27 mouse cellular contexts compared by ENCODE assay signal in the genomic region with DNA sequence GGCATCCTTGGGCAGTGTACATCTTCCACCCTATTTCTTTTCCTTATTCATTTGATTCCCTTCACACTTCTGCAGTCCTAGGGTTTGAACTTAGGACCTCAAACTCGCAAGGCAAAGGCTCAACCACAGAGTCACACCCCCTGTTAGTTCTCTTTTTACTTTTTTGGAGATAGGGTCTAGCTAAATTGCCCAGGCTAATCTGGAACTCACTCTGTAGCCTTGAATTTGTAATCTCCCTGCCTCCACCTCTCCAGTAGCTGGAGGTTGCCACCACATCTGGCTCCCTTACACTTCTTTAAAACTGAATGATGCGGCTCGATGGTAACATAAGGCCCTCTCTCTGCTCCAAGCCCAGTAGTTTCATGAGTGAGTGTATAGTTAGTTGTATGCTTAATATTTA. TPM values are rescaled to one million over a fixed set of nuclear protein-coding genes. Genes with fewer than 3 reads are reported as not detected.
DNase-seq lines count a peak whose midpoint lies in the region; ATAC-seq and TF ChIP-seq lines count a peak whose summit lies in the region.
"Had no signal": no experiment of that assay in that cellular context is flagged by ENCODE, and none has a peak within 500 bp of the region (broad histone marks: within the 10 kb centered on the region; RNA-seq: fewer than 3 reads in every experiment).

No protein-coding gene starts in this region.

- no peak for TF ChIP-seq CTCF in liver, postnatal 0 days (IDR thresholded peaks at IDR 0.05; ENCODE audit: low read depth)
- no peak for TF ChIP-seq CTCF in spleen, adult 2 months (IDR thresholded peaks at IDR 0.05; ENCODE audit: extremely low read depth, insufficient read depth, insufficient read length, insufficient replicate concordance)
- no peak for TF ChIP-seq CTCF in MEL (IDR thresholded peaks at IDR 0.05 in 2 of 3, conservative IDR thresholded peaks at IDR 0.05 in 1 of 3; ENCODE audit: control insufficient read depth in 1 of 3, insufficient read depth in 1 of 3, low read depth in 2 of 3, low read length in 3 of 3, poor library complexity in 1 of 3, severe bottlenecking in 1 of 3)

- no peak for TF ChIP-seq RAD21 in MEL (IDR thresholded peaks at IDR 0.05; ENCODE audit: low read depth, low read length)

- no peaks in the 10 kb centered on the region for H3K36me3 ChIP-seq in liver, embryonic 11.5 days (ENCODE audit: control insufficient read depth, insufficient read depth, low read length)
- H3K36me3 ChIP-seq in liver, postnatal 0 days (replicated peaks; ENCODE audit: insufficient read depth, low read length), result peaks cover 10% of the 10 kb centered on the region
- peaks cover 15% of the 10 kb centered on the region for H3K36me3 ChIP-seq in spleen, adult 2 months (ENCODE audit: control insufficient read depth, insufficient read depth, low read length)
- H3K36me3 ChIP-seq in MEL (ENCODE audit: control insufficient read depth in 1 of 2, insufficient read depth in 2 of 2, low read length in 2 of 2), result peaks cover 0 to 28% of the 10 kb centered on the region in 2 experiments; a peak in 2 of 4 replicates

- no peak for TF ChIP-seq POLR2A in spleen, adult 2 months (IDR thresholded peaks at IDR 0.05; ENCODE audit: low read depth, low read length)
- TF ChIP-seq POLR2A in MEL (IDR thresholded peaks at IDR 0.05; ENCODE audit: control insufficient read depth in 1 of 2, insufficient read depth in 1 of 2, low read depth in 1 of 2, low read length in 2 of 2, poor library complexity in 1 of 2), result no peak

- no peak overlapping the region for H3K4me3 ChIP-seq in liver, embryonic 11.5 days (ENCODE audit: low read depth, low read length)
- H3K4me3 ChIP-seq in liver, postnatal 0 days (ENCODE audit: low read depth, low read length), result no peak overlapping the region
- H3K4me3 ChIP-seq in spleen, adult 2 months (ENCODE audit: extremely low read depth, insufficient read depth, insufficient read length), result no peak overlapping the region
- H3K4me3 ChIP-seq in MEL (ENCODE audit: control insufficient read depth in 1 of 2, insufficient read depth in 1 of 2, low read depth in 2 of 2, low read length in 2 of 2), result no peak overlapping the region

- H3K4me1 ChIP-seq in liver, embryonic 11.5 days (replicated peaks; ENCODE audit: control insufficient read depth, insufficient read depth, low read length), result peaks cover 37% of the 10 kb centered on the region
- peaks cover 25% of the 10 kb centered on the region for H3K4me1 ChIP-seq in liver, postnatal 0 days (ENCODE audit: insufficient read depth)
- H3K4me1 ChIP-seq in spleen, adult 2 months (ENCODE audit: control insufficient read depth, insufficient read depth, insufficient read length), result peaks cover 35% of the 10 kb centered on the region; the same call in 1 of the 2 replicates
- peaks cover 14 to 33% of the 10 kb centered on the region in 2 experiments for H3K4me1 ChIP-seq in MEL (ENCODE audit: control insufficient read depth in 1 of 2, insufficient read depth in 2 of 2, low read length in 2 of 2)

- no peak overlapping the region for H3K4me2 ChIP-seq in liver, embryonic 11.5 days
- no peak overlapping the region for H3K4me2 ChIP-seq in liver, postnatal 0 days (ENCODE audit: low read depth, low read length)

- WGBS in liver, embryonic 11.5 days, result 77% methylated on average over 3 of the region's 3 CpGs
- 73% methylated on average over 3 of the region's 3 CpGs for WGBS in liver, postnatal 0 days (ENCODE audit: insufficient replicate concordance)
- WGBS in spleen, adult 2 months, result 69% methylated on average over 3 of the region's 3 CpGs

- no peak for ATAC-seq in liver, embryonic 11.5 days (replicated peaks; ENCODE audit: low FRiP score)
- ATAC-seq in liver, postnatal 0 days, result no peak
- ATAC-seq: activated CD4-positive, CD25-positive, alpha-beta regulatory T cell, adult 4 months; CD4-positive, CD25-positive, alpha-beta regulatory T cell, adult 4 months; Patski had no signal

- no peaks in the 10 kb centered on the region for H3K9me3 ChIP-seq in liver, embryonic 11.5 days (ENCODE audit: control insufficient read depth, low read length)
- no peaks in the 10 kb centered on the region for H3K9me3 ChIP-seq in liver, postnatal 0 days (ENCODE audit: low read length)
- H3K9me3 ChIP-seq in MEL (replicated peaks; ENCODE audit: insufficient read depth, low read length), result no peaks in the 10 kb centered on the region
- H3K9me3 ChIP-seq: G1E had no signal

- no peak for DNase-seq in liver, embryonic 11.5 days (ENCODE audit: low spot score)
- no peak for DNase-seq in liver, postnatal 0 days
- no peak for DNase-seq in spleen, adult 2 months (ENCODE audit: low read depth in 1 of 2, low spot score in 2 of 2)
- DNase-seq in spleen, postnatal 14 days (ENCODE audit: low spot score in 2 of 2), result no peak
- DNase-seq in MEL (ENCODE audit: low read depth, low spot score) (peak; percentile 85), MEL-GATA-1-ER (ENCODE audit: extremely low read depth, low read depth) (peak; percentile 65)
- DNase-seq in cerebellum, adult 11-12 months, result no peak
- no peak for DNase-seq in cerebellum, adult 11 months
- DNase-seq: adrenal gland, adult 2 months; adrenal gland, adult 8-10 months; adrenal gland, postnatal 10 days; adrenal gland, postnatal 14 days; adrenal gland, postnatal 25 days; adrenal gland, postnatal 36 days; B cell, adult 2 months; cerebellum, adult 18-20 months; cerebellum, adult 2 months; cerebellum, adult 8-10 months; cerebellum, adult 9-10 months had no signal

- H3K79me2 ChIP-seq in MEL (ENCODE audit: control insufficient read depth, insufficient read depth, low read length, poor library complexity), result peaks cover 16% of the 10 kb centered on the region

- TF ChIP-seq EP300 in liver, postnatal 0 days (IDR thresholded peaks at IDR 0.05; ENCODE audit: low read depth), result no peak
- TF ChIP-seq EP300 in MEL (IDR thresholded peaks at IDR 0.05; ENCODE audit: low read depth in 1 of 2, low read length in 2 of 2), result peak; percentile 48 to 54; a peak in 3 of 4 replicates

- peak overlapping the region; percentile 11; the same call in 1 of the 2 replicates for H3K27ac ChIP-seq in liver, embryonic 11.5 days (ENCODE audit: low read depth, low read length)
- no peak overlapping the region for H3K27ac ChIP-seq in liver, postnatal 0 days (ENCODE audit: low read depth)
- H3K27ac ChIP-seq in spleen, adult 2 months (ENCODE audit: insufficient read depth, low read length), result 0 out of 2 replicates have a peak overlapping the region, but pooled peaks have one; percentile 5
- peak overlapping the region; percentile 87 for H3K27ac ChIP-seq in MEL (ENCODE audit: control insufficient read depth, low read depth, low read length)

- H3K9ac ChIP-seq in liver, embryonic 11.5 days (ENCODE audit: low read depth, low read length), result no peak overlapping the region
- H3K9ac ChIP-seq in liver, postnatal 0 days (replicated peaks), result no peak overlapping the region
- H3K9ac ChIP-seq in MEL (ENCODE audit: control insufficient read depth, low read depth, low read length, poor library complexity, severe bottlenecking), result no peak overlapping the region

- H3K27me3 ChIP-seq in liver, embryonic 11.5 days (replicated peaks; ENCODE audit: control insufficient read depth, insufficient read depth, low read length), result no peaks in the 10 kb centered on the region
- H3K27me3 ChIP-seq in liver, postnatal 0 days (ENCODE audit: insufficient read depth, low read length), result no peaks in the 10 kb centered on the region
- H3K27me3 ChIP-seq in spleen, adult 2 months (ENCODE audit: control insufficient read depth, insufficient read depth, low read length), result no peaks in the 10 kb centered on the region
- no peaks in the 10 kb centered on the region for H3K27me3 ChIP-seq in MEL (ENCODE audit: control insufficient read depth in 1 of 2, insufficient read depth in 2 of 2, low read length in 2 of 2)
- H3K27me3 ChIP-seq: CH12.LX, Patski had no signal

RNA-seq across cellular contexts. Expression of a gene that starts 4.1 kb away (rescaled TPM):
- 49.5 and 50.3 TPM in 2 replicates for polyA plus RNA-seq in liver, embryonic 11.5 days (2014; fragmentation: Nextera tagmentation; extraction: Ambion mirVana)
- polyA plus RNA-seq in liver, postnatal 0 days (2015; fragmentation: Nextera tagmentation; extraction: Ambion mirVana), result 39.2 and 45.1 TPM in 2 replicates
- polyA plus RNA-seq in spleen, adult 2 months (2012; rRNA removed), result 281 and 332 TPM in 2 replicates
- total RNA-seq in MEL (2012; rRNA removed), result 74.1 and 91.9 TPM in 2 replicates
- 100 to 1,000 TPM in 1 of 2 experiments, not detected in 1; 184 TPM for polyA plus RNA-seq in MEL (2012; ENCODE audit: insufficient read depth in 1 of 2, insufficient read length in 2 of 2, low read depth in 1 of 2, low replicate concordance in 2 of 2, missing spikeins in 1 of 2)

RNA-seq across cellular contexts. Expression of a gene that starts 6.8 kb away (rescaled TPM):
- polyA plus RNA-seq in liver, embryonic 11.5 days (2014; fragmentation: Nextera tagmentation; extraction: Ambion mirVana), result 147 and 167 TPM in 2 replicates
- polyA plus RNA-seq in liver, postnatal 0 days (2015; fragmentation: Nextera tagmentation; extraction: Ambion mirVana), result 148 and 157 TPM in 2 replicates
- 209 and 225 TPM in 2 replicates for polyA plus RNA-seq in spleen, adult 2 months (2012; rRNA removed)
- 41.9 and 57.4 TPM in 2 replicates for total RNA-seq in MEL (2012; rRNA removed)
- polyA plus RNA-seq in MEL (2012; ENCODE audit: insufficient read depth in 1 of 2, insufficient read length in 2 of 2, low read depth in 1 of 2, low replicate concordance in 2 of 2, missing spikeins in 1 of 2), result 10 to 100 TPM in 1 of 2 experiments, not detected in 1; 62.9 TPM

RNA-seq across cellular contexts. Expression of a gene that starts 21.4 kb away (rescaled TPM):
- polyA plus RNA-seq in liver, embryonic 11.5 days (2014; fragmentation: Nextera tagmentation; extraction: Ambion mirVana), result 0.15 TPM in 1 of 2 replicates, not detected in the other
- not detected in 2 replicates for polyA plus RNA-seq in liver, postnatal 0 days (2015; fragmentation: Nextera tagmentation; extraction: Ambion mirVana)
- not detected in 2 replicates for polyA plus RNA-seq in spleen, adult 2 months (2012; rRNA removed)
- not detected in 2 replicates for total RNA-seq in MEL (2012; rRNA removed)
- polyA plus RNA-seq in MEL (2012; ENCODE audit: insufficient read depth in 1 of 2, insufficient read length in 2 of 2, low read depth in 1 of 2, low replicate concordance in 2 of 2, missing spikeins in 1 of 2), result under 1 TPM in 1 of 2 experiments, not detected in 1; 0.15 TPM
- total RNA-seq: adrenal gland, adult 18-20 months; adrenal gland, adult 2 months; adrenal gland, adult 8-10 months; adrenal gland, postnatal 14 days; adrenal gland, postnatal 25 days; CH12.LX; G1E had no signal
- polyA plus RNA-seq: activated CD4-positive, CD25-positive, alpha-beta regulatory T cell, adult 4 months; adrenal gland, adult 2 months; brain, embryonic 14.5 days; C2C12; cerebellum, adult 2 months; G1E had no signal

RNA-seq across cellular contexts. Expression of a gene that starts 21.9 kb away (rescaled TPM):
- polyA plus RNA-seq in liver, embryonic 11.5 days (2014; fragmentation: Nextera tagmentation; extraction: Ambion mirVana), result 4.4 and 5.5 TPM in 2 replicates
- polyA plus RNA-seq in liver, postnatal 0 days (2015; fragmentation: Nextera tagmentation; extraction: Ambion mirVana), result 1.8 and 1.9 TPM in 2 replicates
- polyA plus RNA-seq in spleen, adult 2 months (2012; rRNA removed), result 37.4 and 41.3 TPM in 2 replicates
- total RNA-seq in MEL (2012; rRNA removed), result 1.6 and 1.7 TPM in 2 replicates
- polyA plus RNA-seq in MEL (2012; ENCODE audit: insufficient read depth in 1 of 2, insufficient read length in 2 of 2, low read depth in 1 of 2, low replicate concordance in 2 of 2, missing spikeins in 1 of 2), result 10 to 100 TPM in 1 of 2 experiments, not detected in 1; 43.2 TPM

RNA-seq across cellular contexts. Expression of a gene that starts 22.3 kb away (rescaled TPM):
- polyA plus RNA-seq in liver, embryonic 11.5 days (2014; fragmentation: Nextera tagmentation; extraction: Ambion mirVana), result 640 and 660 TPM in 2 replicates
- 308 and 318 TPM in 2 replicates for polyA plus RNA-seq in liver, postnatal 0 days (2015; fragmentation: Nextera tagmentation; extraction: Ambion mirVana)
- 96.5 and 103 TPM in 2 replicates for polyA plus RNA-seq in spleen, adult 2 months (2012; rRNA removed)
- 623 and 706 TPM in 2 replicates for total RNA-seq in MEL (2012; rRNA removed)
- polyA plus RNA-seq in MEL (2012; ENCODE audit: insufficient read depth in 1 of 2, insufficient read length in 2 of 2, low read depth in 1 of 2, low replicate concordance in 2 of 2, missing spikeins in 1 of 2), result 100 to 1,000 TPM; 309 to 815 TPM

Comparison
In these comparisons a context has a peak if more than half of its experiments do, and no peak if none do; other contexts are left out.
1. DNase-seq: peak in MEL (single experiment) and MEL-GATA-1-ER (single experiment); none in liver, embryonic 11.5 days (single experiment), liver, postnatal 0 days (single experiment), spleen, adult 2 months (0 of 2), spleen, postnatal 14 days (0 of 2), cerebellum, adult 11-12 months (single experiment) and cerebellum, adult 11 months (single experiment).